ENCODE assay signal across 21 mouse cellular contexts in the genomic region with DNA sequence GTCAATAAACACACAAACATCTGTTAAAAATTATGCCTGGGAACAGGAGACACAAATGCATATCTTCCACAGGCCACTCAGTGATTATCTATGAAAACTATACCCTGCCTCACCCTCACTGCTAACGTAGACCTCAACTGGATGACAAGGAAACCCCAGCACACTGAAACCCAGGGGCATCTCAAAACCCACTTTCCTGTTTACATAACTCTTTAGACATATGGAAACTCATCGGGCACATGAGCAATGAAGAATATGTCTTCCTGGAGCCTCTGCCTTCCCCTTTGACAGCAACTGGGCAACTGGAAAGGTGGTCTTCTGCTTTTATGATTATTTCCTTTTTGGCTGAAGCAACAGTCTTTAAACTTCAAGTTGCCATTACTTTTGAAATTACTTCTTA.
"Had no signal": no experiment of that assay in that cellular context is flagged by ENCODE, and none has a peak within 500 bp of the region (broad histone marks: within the 10 kb centered on the region; RNA-seq: fewer than 3 reads in every experiment).

No protein-coding gene starts in this region.

- H3K9ac ChIP-seq: lung, embryonic 15.5 days; midbrain, embryonic 12.5 days; neural tube, embryonic 13.5 days; neural tube, embryonic 15.5 days had no signal

- DNase-seq: lung, adult 2 months; lung, postnatal 14 days; lung, postnatal 36 days; midbrain, embryonic 14.5 days; retina, postnatal 1 day; right cerebral cortex, adult 18-20 months; right cerebral cortex, postnatal 25 days; right cerebral cortex, postnatal 4 days; spleen, adult 18-20 months; thymus, adult 18-20 months; thymus, postnatal 14 days; thymus, postnatal 36 days had no signal

- H3K4me2 ChIP-seq: lung, embryonic 15.5 days; midbrain, embryonic 12.5 days; neural tube, embryonic 13.5 days; neural tube, embryonic 15.5 days had no signal

- H3K4me1 ChIP-seq: lung, embryonic 15.5 days; neural tube, embryonic 13.5 days; neural tube, embryonic 15.5 days had no signal

- H3K27ac ChIP-seq: lung, embryonic 15.5 days; macrophage; midbrain, embryonic 10.5 days; midbrain, embryonic 12.5 days; neural tube, embryonic 13.5 days; neural tube, embryonic 15.5 days had no signal

- H3K9me3 ChIP-seq: lung, embryonic 15.5 days; midbrain, embryonic 10.5 days; midbrain, embryonic 12.5 days; neural tube, embryonic 13.5 days; neural tube, embryonic 15.5 days had no signal

- ATAC-seq: lung, postnatal 0 days; midbrain, embryonic 16.5 days had no signal

- H3K27me3 ChIP-seq: lung, embryonic 15.5 days; midbrain, embryonic 12.5 days; neural tube, embryonic 13.5 days; neural tube, embryonic 15.5 days had no signal

- H3K36me3 ChIP-seq: lung, embryonic 15.5 days; midbrain, embryonic 12.5 days; neural tube, embryonic 13.5 days; neural tube, embryonic 15.5 days had no signal

- H3K4me3 ChIP-seq: lung, embryonic 15.5 days; midbrain, embryonic 10.5 days; midbrain, embryonic 12.5 days; myocyte; neural tube, embryonic 13.5 days; neural tube, embryonic 15.5 days had no signal
